Mouse (Mus musculus) spleen, postnatal 4 days (tissue): ENCODE measurements around the gene Apmap.
"Not testable (repeated sequence)": the region's sequence is repeated elsewhere in the genome, so short reads cannot be mapped to it uniquely, and the experiment has no call there.

ENCODE experiments used
- DNase-seq, 2 experiments: peaks; one replicate each; pipeline ENCODE4 v3.0.0; 2022; ENCODE audit warnings: low spot score in 2 of 2

Apmap gene

DNA sequence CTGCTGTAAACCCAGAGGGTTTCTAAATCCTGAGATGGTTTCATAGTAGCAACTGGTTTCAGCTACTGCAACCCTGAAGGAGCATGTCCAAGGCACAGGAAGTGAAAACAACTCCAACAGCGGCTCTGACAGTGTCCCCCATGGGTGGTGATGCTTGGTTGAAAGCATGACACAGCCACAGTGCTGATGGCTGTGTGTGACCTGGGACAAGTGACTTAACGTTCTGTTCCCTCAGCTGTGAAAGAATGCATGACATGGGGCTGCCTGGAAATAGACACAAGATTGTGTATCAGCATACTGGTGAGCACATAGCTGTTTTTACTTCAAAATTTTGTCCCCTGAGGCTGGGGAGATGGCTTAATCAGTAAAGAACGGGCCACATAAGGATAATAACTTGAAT lies 13.3 kb upstream of the Apmap start:
- DNase-seq, result no peak

- no peak for DNase-seq
These were observed 1.7 kb upstream of the Apmap start for GRCm38 (mm10) chr2:150610097-150610496.

DNA sequence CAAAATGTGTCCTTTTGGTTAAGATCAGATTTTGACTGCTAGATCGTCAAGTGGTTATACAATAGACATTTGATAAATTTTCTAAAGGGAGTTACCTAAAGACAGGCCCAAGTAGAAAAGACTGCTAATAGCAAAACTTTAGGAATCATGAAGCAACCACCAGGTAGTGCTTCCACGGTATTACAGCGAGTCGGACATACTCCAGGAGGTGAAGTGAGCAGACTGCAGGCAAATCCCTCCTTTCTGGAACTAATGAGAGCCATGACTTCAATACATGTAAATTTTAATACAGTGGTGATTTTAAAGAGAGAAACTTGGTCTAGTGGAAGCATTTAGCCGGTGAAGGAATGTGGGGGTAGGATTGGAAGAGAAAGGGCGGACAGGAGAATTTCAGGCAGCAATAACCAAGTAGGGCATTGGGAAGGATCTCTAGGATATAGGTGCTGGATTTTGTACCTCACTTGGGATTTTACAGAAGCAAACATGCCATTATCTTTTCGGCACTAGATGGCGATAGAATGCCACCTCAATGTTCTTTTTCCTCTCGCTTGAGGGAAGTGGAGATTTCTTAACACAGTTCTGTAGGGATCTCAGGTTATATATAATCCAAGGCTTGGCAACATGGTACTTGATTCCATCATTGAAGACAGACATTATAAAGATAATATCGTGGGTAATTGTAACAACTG lies 649 bp upstream of the Apmap start:
- DNase-seq, result peak in 1 of 2 experiments; percentile 54

GRCm38 (mm10) chr2:150607086-150607485 lies 1.3 kb downstream of the Apmap start:
- DNase-seq, result no peak

DNA sequence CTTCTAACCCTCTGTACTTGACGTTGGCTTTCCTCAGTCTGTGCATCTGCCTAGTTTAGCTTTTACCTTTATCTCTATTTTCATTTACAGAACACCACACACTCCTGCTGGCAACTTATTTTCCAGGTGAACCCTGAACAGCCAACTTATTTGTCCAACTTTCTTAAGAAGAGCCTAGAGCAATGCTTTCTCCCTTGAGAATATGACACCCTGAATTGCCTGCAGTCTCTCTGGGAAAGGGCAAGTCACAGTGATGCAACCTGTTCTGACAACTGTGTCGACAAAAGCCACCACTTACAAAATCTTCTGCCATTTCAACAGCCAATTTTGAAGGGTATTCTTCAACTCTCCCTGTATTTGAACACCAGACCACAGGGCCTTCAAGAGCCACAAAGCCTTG lies 3.6 kb downstream of the Apmap start:
- DNase-seq, result no peak

DNA sequence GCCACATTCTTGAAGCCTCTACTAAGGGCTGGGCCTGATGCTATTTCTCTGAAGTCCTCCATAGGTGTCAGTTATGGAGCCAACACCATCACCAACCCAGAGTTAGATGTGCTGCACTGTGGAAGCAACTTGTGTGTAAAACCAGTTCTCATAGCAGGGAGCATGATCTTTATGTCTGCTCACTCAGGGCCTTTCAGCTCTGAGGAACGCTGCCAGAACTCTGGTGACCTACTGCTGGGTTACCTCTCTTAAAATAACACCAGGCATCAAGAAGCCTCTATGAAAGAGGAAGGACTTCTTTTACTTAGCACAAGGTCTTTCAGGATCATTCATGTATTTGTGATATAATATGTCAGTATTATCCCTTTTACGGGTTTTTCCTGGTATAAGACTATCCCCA lies 6.2 kb downstream of the Apmap start:
- DNase-seq, result no peak

DNA sequence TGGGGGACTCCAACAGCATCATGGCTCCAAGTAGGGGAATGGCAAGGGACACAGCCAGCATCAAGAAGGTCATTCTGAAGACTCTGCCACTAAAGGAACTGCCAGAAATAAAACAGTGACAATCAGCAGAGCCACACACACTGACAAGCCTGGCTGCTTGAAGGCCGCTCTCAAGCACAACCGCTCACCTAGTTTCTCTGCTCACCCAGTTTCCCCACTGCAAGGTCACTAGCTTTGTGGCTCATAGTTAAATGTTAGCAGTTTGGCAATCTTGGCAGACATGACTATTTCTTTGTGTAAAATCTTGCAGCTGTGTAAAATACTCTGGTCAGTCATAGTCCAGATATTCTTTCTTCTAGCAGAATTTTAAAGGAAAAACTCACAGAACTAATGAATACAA lies 8.1 kb downstream of the Apmap start:
- DNase-seq, result no peak

DNA sequence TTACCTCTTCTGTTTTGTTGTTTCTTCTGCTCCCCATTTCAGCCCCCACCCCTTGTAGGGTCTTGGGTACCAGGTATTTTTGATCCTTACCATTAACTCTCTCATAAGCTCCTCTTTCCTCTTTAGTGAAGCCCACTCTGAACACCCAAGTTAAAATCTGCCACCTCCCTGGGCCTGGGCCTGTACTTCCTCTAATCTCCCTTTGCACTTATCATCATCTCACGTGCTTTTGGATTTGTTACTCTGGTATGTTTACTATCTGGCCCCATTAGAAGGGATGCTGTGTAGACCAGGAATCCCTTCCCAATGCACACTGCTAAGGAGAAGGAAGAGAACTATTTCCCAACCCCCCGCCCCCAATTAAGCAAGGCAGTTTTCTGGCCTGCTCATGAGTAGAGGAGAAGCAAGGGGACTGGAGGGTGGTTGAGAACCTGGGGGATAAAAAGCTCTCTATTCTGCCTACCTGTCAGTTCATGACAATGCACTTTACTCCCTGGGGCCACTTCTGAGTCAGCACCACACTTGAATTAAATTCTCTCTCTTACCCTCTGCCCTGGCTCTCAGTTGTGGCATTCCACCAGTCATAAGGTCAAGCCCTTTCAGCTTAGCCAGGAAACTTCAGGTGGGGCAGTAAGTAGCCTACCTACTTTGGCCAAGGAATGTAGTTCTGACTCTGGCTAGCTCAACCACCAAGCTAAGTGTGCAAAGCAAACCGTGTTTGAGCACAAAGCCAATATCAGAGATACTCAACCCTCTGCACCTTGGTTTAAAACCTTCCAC lies 12.8 kb downstream of the Apmap start:
- no peak for DNase-seq

- DNase-seq, result no peak
These were observed 19.3 kb downstream of the Apmap start for GRCm38 (mm10) chr2:150589076-150589475.

DNA sequence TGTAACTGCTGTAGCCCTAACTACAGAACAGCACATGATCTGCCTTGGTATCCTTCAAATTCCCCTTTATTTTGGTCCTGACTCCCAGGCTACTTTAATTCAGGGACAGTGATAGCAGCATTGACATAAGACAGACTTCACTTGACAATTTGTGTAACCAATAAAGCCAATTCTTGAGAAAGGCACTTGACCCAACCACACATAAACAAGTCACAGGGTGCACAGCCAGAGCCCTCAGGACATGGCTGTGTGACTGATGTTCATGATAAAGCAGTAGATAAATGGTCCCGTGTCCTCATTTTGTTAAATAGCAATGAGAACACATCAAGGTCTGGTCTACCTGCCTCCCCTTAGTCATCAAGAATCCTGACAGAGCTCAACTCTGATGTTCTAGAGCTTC lies 28.7 kb downstream of the Apmap start:
- DNase-seq, result no peak

DNA sequence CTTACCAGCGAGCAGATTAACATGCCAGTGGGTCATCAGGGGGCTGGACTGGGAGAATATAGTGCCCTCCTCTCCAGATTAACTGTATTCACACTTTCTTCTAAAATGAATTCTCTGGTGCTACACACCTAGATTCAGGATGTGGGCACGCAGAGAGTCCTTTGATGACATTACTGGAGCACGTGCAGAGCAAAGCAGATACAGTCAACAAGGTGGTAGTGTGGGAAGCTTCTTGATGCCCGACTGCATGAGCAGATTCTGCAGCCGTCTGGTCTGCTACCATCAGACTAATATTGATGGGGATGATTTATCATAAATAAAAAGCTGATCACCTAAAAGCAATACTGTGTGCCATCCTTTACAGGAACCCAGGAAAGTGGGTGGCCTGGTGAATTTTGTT lies 29.8 kb downstream of the Apmap start:
- DNase-seq, result peak in 1 of 2 experiments; percentile 47

DNA sequence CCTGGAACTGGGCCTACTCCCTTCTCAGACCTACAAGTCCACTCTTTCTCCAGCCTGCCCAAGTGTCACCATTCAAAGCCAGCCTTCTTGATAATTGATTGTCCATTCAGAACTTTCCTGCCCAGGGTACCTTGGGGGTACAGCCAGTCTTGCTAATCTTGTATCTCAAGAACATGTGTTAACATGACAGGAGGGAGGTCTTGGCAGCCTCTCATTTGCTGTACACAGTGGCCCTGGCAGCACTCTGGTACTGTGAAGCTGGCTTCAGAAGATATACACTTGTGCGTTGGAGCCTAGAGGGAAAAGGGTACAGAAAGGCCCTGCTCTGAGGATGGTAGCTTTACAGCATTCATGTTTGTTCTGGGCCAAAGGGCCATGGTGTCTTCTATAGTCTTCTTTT lies 32.1 kb downstream of the Apmap start:
- DNase-seq, result peak in 1 of 2 experiments; percentile 49

GRCm38 (mm10) chr2:150572463-150572862 lies 35.9 kb downstream of the Apmap start:
- DNase-seq, result no peak

DNA sequence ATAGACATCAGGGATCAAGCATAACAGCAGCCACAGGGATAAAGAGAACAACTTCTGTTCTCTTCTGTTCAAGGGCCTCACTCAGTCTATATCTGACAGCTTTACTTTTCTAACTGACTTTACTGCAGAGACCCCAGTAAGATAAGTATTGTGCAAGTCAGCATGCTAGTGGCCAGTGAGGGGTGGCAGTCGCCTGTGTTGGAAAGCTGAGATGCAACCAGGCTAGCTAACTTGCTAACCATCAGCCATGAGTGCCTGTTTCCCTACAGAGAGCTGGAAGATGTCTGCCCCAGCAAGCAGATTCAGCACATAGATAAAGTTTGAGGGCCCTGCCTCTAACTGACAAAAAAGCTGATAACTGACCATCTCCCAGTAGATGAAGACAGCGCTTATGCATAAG lies 37.6 kb downstream of the Apmap start:
- DNase-seq, result peak in 1 of 2 experiments; percentile 48

GRCm38 (mm10) chr2:150569847-150570590 lies 38.3 kb downstream of the Apmap start, which contains the start of gene Cst7:
TSS of gene Cst7 (plus strand) at chr2:150570415.
- no peak for DNase-seq

- no peak for DNase-seq
These were observed 41.3 kb downstream of the Apmap start for GRCm38 (mm10) chr2:150567051-150567450.

- no peak for DNase-seq
These were observed 49.8 kb downstream of the Apmap start for GRCm38 (mm10) chr2:150558568-150558967.

GRCm38 (mm10) chr2:150549576-150549975 lies 58.8 kb downstream of the Apmap start:
- DNase-seq, result not testable (repeated sequence)
